In the genomic region with DNA sequence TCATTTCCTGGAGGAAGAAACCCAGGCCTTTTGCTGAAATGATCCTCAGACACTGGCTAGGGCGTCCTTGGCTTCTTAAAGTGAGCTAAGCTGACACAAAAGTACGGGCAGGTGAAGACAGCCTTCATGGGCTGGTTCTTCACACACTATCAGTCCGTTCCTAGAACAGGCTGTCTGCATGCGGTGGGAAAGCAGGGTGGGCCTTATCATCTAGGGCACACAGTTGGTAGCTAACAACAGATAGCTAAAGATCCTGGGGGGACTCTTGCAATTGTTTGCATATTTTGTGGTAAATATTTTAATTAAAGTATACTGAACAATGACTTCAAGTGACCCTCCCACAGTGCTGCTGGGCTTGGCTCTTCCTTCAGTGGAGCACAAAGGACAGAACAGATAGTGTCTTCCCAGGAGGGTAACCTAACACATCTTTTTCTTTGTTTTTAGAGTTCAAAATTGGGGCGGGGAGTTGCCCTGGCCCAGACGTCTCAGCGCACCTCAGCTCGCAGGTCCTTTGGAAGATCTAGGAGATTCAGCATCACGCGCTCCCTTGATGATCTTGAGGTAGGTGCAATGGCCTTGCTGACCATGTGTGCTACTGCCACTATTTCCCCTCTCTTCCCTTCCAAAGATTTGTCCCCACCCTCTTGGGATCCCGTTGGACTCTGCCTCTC, we compare ENCODE assay signal across 15 mouse cellular contexts. TPM values are rescaled to one million over a fixed set of nuclear protein-coding genes. Genes with fewer than 3 reads are reported as not detected.
DNase-seq lines count a peak whose midpoint lies in the region; ATAC-seq lines count a peak whose summit lies in the region.
"Had no signal": no experiment of that assay in that cellular context is flagged by ENCODE, and none has a peak within 500 bp of the region (broad histone marks: within the 10 kb centered on the region; RNA-seq: fewer than 3 reads in every experiment).

No protein-coding gene starts in this region.

- WGBS in midbrain, embryonic 10.5 days, result 89% methylated on average over 11 of the region's 11 CpGs
- WGBS in midbrain, embryonic 11.5 days, result 90% methylated on average over 11 of the region's 11 CpGs
- WGBS in intestine, embryonic 15.5 days, result 87% methylated on average over 11 of the region's 11 CpGs

- peaks cover 90% of the 10 kb centered on the region for H3K36me3 ChIP-seq in midbrain, embryonic 10.5 days
- peaks cover 20% of the 10 kb centered on the region for H3K36me3 ChIP-seq in midbrain, embryonic 11.5 days (ENCODE audit: control insufficient read depth, insufficient read depth, low read length)
- 0 out of 2 replicates have a peak, but pooled peaks cover 5% of the 10 kb centered on the region for H3K36me3 ChIP-seq in intestine, embryonic 15.5 days

- intact Hi-C loops in heart, postnatal 10 days (cut with DNase I), result no loop called here

- peaks cover 9% of the 10 kb centered on the region for H3K4me1 ChIP-seq in midbrain, embryonic 10.5 days
- peaks cover 4% of the 10 kb centered on the region for H3K4me1 ChIP-seq in midbrain, embryonic 11.5 days (ENCODE audit: control insufficient read depth, insufficient read depth, low read length)
- H3K4me1 ChIP-seq in intestine, embryonic 15.5 days (replicated peaks), result no peaks in the 10 kb centered on the region

- H3K27ac ChIP-seq in midbrain, embryonic 10.5 days (replicated peaks), result peak overlapping the region; percentile 46; the same call in 1 of the 2 replicates
- H3K27ac ChIP-seq in midbrain, embryonic 11.5 days (ENCODE audit: low read depth, low read length), result no peak overlapping the region
- no peak overlapping the region for H3K27ac ChIP-seq in intestine, embryonic 15.5 days

- no peak overlapping the region for H3K4me3 ChIP-seq in midbrain, embryonic 10.5 days
- H3K4me3 ChIP-seq in midbrain, embryonic 11.5 days (ENCODE audit: low read depth, low read length), result no peak overlapping the region
- H3K4me3 ChIP-seq in intestine, embryonic 15.5 days (replicated peaks), result no peak overlapping the region

- DNase-seq in heart, adult 11 months, result peak; percentile 84
- no peak for DNase-seq in heart, postnatal 10 days
- no peak for DNase-seq in midbrain, embryonic 10.5 days (ENCODE audit: low spot score)
- DNase-seq in midbrain, embryonic 11.5 days (ENCODE audit: low spot score, missing footprints), result no peak
- peak; percentile 83 for DNase-seq in liver
- peak; percentile 20 for DNase-seq in yolk sac, embryonic 10.5 days (ENCODE audit: low spot score)
- no peak for DNase-seq in cerebellum, adult 9-11 months
- DNase-seq: cerebellum, postnatal 14 days; gastrocnemius, postnatal 10 days; kidney, postnatal 14 days; layer of hippocampus, postnatal 36 days; right cerebral cortex, postnatal 25 days had no signal

- ATAC-seq in midbrain, embryonic 11.5 days (ENCODE audit: low FRiP score), result no peak
- no peak for ATAC-seq in intestine, embryonic 15.5 days
- ATAC-seq: activated CD4-positive, CD25-positive, alpha-beta regulatory T cell, adult 4 months; forebrain, embryonic 14.5 days had no signal

- H3K9ac ChIP-seq in midbrain, embryonic 11.5 days (ENCODE audit: low read length), result no peak overlapping the region
- no peak overlapping the region for H3K9ac ChIP-seq in intestine, embryonic 15.5 days

- H3K4me2 ChIP-seq in midbrain, embryonic 11.5 days, result no peak overlapping the region
- no peak overlapping the region for H3K4me2 ChIP-seq in intestine, embryonic 15.5 days (replicated peaks)

- no peaks in the 10 kb centered on the region for H3K27me3 ChIP-seq in midbrain, embryonic 10.5 days (ENCODE audit: low read depth, poor library complexity, severe bottlenecking)
- no peaks in the 10 kb centered on the region for H3K27me3 ChIP-seq in midbrain, embryonic 11.5 days (ENCODE audit: control insufficient read depth, insufficient read depth, low read length)
- H3K27me3 ChIP-seq in intestine, embryonic 15.5 days (replicated peaks), result peaks cover 12% of the 10 kb centered on the region; the same call in 1 of the 2 replicates

- H3K9me3 ChIP-seq in midbrain, embryonic 10.5 days (replicated peaks), result no peaks in the 10 kb centered on the region
- no peaks in the 10 kb centered on the region for H3K9me3 ChIP-seq in midbrain, embryonic 11.5 days (ENCODE audit: control insufficient read depth, low read length)
- no peaks in the 10 kb centered on the region for H3K9me3 ChIP-seq in intestine, embryonic 15.5 days

RNA-seq across cellular contexts. Expression of a gene that starts 25.7 kb away (rescaled TPM):
- total RNA-seq in heart, postnatal 10 days (2021), result 10 to 100 TPM; 32.5 to 36.5 TPM
- 62.9 and 74.4 TPM in 2 replicates for polyA plus RNA-seq in midbrain, embryonic 10.5 days (2016; fragmentation: Nextera tagmentation; extraction: Ambion mirVana)
- 47.5 and 49.0 TPM in 2 replicates for polyA plus RNA-seq in midbrain, embryonic 11.5 days (2014; fragmentation: Nextera tagmentation; extraction: Ambion mirVana)
- polyA plus RNA-seq in intestine, embryonic 15.5 days (2015; fragmentation: Nextera tagmentation; extraction: Ambion mirVana), result 16.6 and 17.3 TPM in 2 replicates

Comparison
In these comparisons a context has a peak if more than half of its experiments do, and no peak if none do; other contexts are left out.
1. DNase-seq: peak in heart, adult 11 months (single experiment), liver (single experiment) and yolk sac, embryonic 10.5 days (single experiment); none in heart, postnatal 10 days (0 of 2), midbrain, embryonic 10.5 days (single experiment), midbrain, embryonic 11.5 days (single experiment) and cerebellum, adult 9-11 months (single experiment).